Mouse (Mus musculus): ENCODE data around the gene Kcnh3.

- TF ChIP-seq CTCF (conservative IDR thresholded peaks at IDR 0.05; ENCODE audit: insufficient read depth, insufficient read length, low read depth, low read length) (no peak), POLR2A (IDR thresholded peaks at IDR 0.05; ENCODE audit: low read depth, low read length) (no peak)
Measured at GRCm38 (mm10) chr15:99222794-99223584, 1.7 kb upstream of the Kcnh3 start.

Data from kidney, adult 2 months (tissue).